Mouse (Mus musculus): ENCODE data around the gene Rbms3. TPM values are rescaled to one million over a fixed set of nuclear protein-coding genes. Genes with fewer than 3 reads are reported as not detected.

The Rbms3 gene
- polyA plus RNA-seq, 1 experiment from 2014 or later = 13.1 TPM

GRCm38 (mm10) chr9:117317251-117317650 is 312.5 kb downstream of the Rbms3 start:
- H3K4me2 ChIP-seq (replicated peaks; ENCODE audit: low read depth) = no peak overlapping the region
- ATAC-seq = no peak
- H3K36me3 ChIP-seq (ENCODE audit: control insufficient read depth, insufficient read depth) = no peaks in the 10 kb centered on the region
- no peak overlapping the region for H3K27ac ChIP-seq (ENCODE audit: low read depth, low read length)
- H3K9ac ChIP-seq (ENCODE audit: low read depth, low read length) = no peak overlapping the region
- 85% methylated on average over 7 of the region's 7 CpGs for WGBS
- H3K4me1 ChIP-seq (replicated peaks; ENCODE audit: control insufficient read depth, insufficient read depth, low read length) = no peaks in the 10 kb centered on the region
- H3K9me3 ChIP-seq (ENCODE audit: control insufficient read depth) = no peaks in the 10 kb centered on the region
- H3K4me3 ChIP-seq (ENCODE audit: low read depth, low read length) = no peak overlapping the region
- H3K27me3 ChIP-seq (replicated peaks; ENCODE audit: control insufficient read depth, insufficient read depth, low read length) = no peaks in the 10 kb centered on the region
- no peak for TF ChIP-seq CTCF (IDR thresholded peaks at IDR 0.05; ENCODE audit: low read depth)

- no peak for TF ChIP-seq CTCF (IDR thresholded peaks at IDR 0.05; ENCODE audit: low read depth)
Observed at GRCm38 (mm10) chr9:117313642-117314041, 316.1 kb downstream of the Rbms3 start.

GRCm38 (mm10) chr9:117309809-117310208 is 319.9 kb downstream of the Rbms3 start:
- TF ChIP-seq CTCF (IDR thresholded peaks at IDR 0.05; ENCODE audit: low read depth) = peak; percentile 34; the same call in 1 of the 2 replicates
- no peaks in the 10 kb centered on the region for H3K36me3 ChIP-seq (ENCODE audit: control insufficient read depth, insufficient read depth)
- no peak overlapping the region for H3K4me2 ChIP-seq (replicated peaks; ENCODE audit: low read depth)
- no peak overlapping the region for H3K27ac ChIP-seq (ENCODE audit: low read depth, low read length)
- no peak overlapping the region for H3K4me3 ChIP-seq (ENCODE audit: low read depth, low read length)
- H3K9ac ChIP-seq (ENCODE audit: low read depth, low read length) = no peak overlapping the region
- H3K27me3 ChIP-seq (replicated peaks; ENCODE audit: control insufficient read depth, insufficient read depth, low read length) = no peaks in the 10 kb centered on the region
- H3K4me1 ChIP-seq (replicated peaks; ENCODE audit: control insufficient read depth, insufficient read depth, low read length) = no peaks in the 10 kb centered on the region
- no peak for ATAC-seq
- no peaks in the 10 kb centered on the region for H3K9me3 ChIP-seq (ENCODE audit: control insufficient read depth)

More at GRCm38 (mm10) chr9:117313642-117314041, 316.1 kb downstream of the Rbms3 start:
- 89% methylated on average over 11 of the region's 11 CpGs for WGBS
- Histone ChIP-seq H3K9ac (ENCODE audit: low read depth, low read length) (no peak overlapping the region), H3K4me1 (replicated peaks; ENCODE audit: control insufficient read depth, insufficient read depth, low read length) (no peaks in the 10 kb centered on the region), H3K4me2 (replicated peaks; ENCODE audit: low read depth) (no peak overlapping the region), H3K27me3 (replicated peaks; ENCODE audit: control insufficient read depth, insufficient read depth, low read length) (no peaks in the 10 kb centered on the region), H3K36me3 (ENCODE audit: control insufficient read depth, insufficient read depth) (no peaks in the 10 kb centered on the region), H3K27ac (ENCODE audit: low read depth, low read length) (no peak overlapping the region), H3K9me3 (ENCODE audit: control insufficient read depth) (no peaks in the 10 kb centered on the region), H3K4me3 (ENCODE audit: low read depth, low read length) (no peak overlapping the region)
- ATAC-seq = no peak

- no peaks in the 10 kb centered on the region for H3K9me3 ChIP-seq (ENCODE audit: control insufficient read depth)
- 81% methylated on average over 7 of the region's 7 CpGs for WGBS
- H3K4me1 ChIP-seq (replicated peaks; ENCODE audit: control insufficient read depth, insufficient read depth, low read length) = no peaks in the 10 kb centered on the region
- no peaks in the 10 kb centered on the region for H3K27me3 ChIP-seq (replicated peaks; ENCODE audit: control insufficient read depth, insufficient read depth, low read length)
- no peak overlapping the region for H3K4me3 ChIP-seq (ENCODE audit: low read depth, low read length)
- H3K4me2 ChIP-seq (replicated peaks; ENCODE audit: low read depth) = no peak overlapping the region
- no peak for TF ChIP-seq CTCF (IDR thresholded peaks at IDR 0.05; ENCODE audit: low read depth)
- no peak overlapping the region for H3K27ac ChIP-seq (ENCODE audit: low read depth, low read length)
- ATAC-seq = no peak
- H3K9ac ChIP-seq (ENCODE audit: low read depth, low read length) = no peak overlapping the region
- H3K36me3 ChIP-seq (ENCODE audit: control insufficient read depth, insufficient read depth) = no peaks in the 10 kb centered on the region
Observed at GRCm38 (mm10) chr9:117298991-117299390, 330.7 kb downstream of the Rbms3 start.

GRCm38 (mm10) chr9:117297662-117298531 is 331.8 kb downstream of the Rbms3 start:
- Histone ChIP-seq H3K4me3 (ENCODE audit: low read depth, low read length) (no peak overlapping the region), H3K9ac (ENCODE audit: low read depth, low read length) (no peak overlapping the region), H3K27ac (ENCODE audit: low read depth, low read length) (no peak overlapping the region), H3K9me3 (ENCODE audit: control insufficient read depth) (no peaks in the 10 kb centered on the region), H3K27me3 (replicated peaks; ENCODE audit: control insufficient read depth, insufficient read depth, low read length) (no peaks in the 10 kb centered on the region), H3K4me1 (replicated peaks; ENCODE audit: control insufficient read depth, insufficient read depth, low read length) (no peaks in the 10 kb centered on the region), H3K36me3 (ENCODE audit: control insufficient read depth, insufficient read depth) (no peaks in the 10 kb centered on the region), H3K4me2 (replicated peaks; ENCODE audit: low read depth) (no peak overlapping the region)
- no peak for ATAC-seq
- 70% methylated on average over 15 of the region's 15 CpGs for WGBS
- no peak for TF ChIP-seq CTCF (IDR thresholded peaks at IDR 0.05; ENCODE audit: low read depth)

- H3K4me1 ChIP-seq (replicated peaks; ENCODE audit: control insufficient read depth, insufficient read depth, low read length) = no peaks in the 10 kb centered on the region
- H3K9me3 ChIP-seq (ENCODE audit: control insufficient read depth) = no peaks in the 10 kb centered on the region
- H3K36me3 ChIP-seq (ENCODE audit: control insufficient read depth, insufficient read depth) = no peaks in the 10 kb centered on the region
- TF ChIP-seq CTCF (IDR thresholded peaks at IDR 0.05; ENCODE audit: low read depth) = no peak
- 79% methylated on average over 15 of the region's 15 CpGs for WGBS
- H3K4me2 ChIP-seq (replicated peaks; ENCODE audit: low read depth) = no peak overlapping the region
- H3K27ac ChIP-seq (ENCODE audit: low read depth, low read length) = no peak overlapping the region
- H3K27me3 ChIP-seq (replicated peaks; ENCODE audit: control insufficient read depth, insufficient read depth, low read length) = no peaks in the 10 kb centered on the region
- no peak overlapping the region for H3K9ac ChIP-seq (ENCODE audit: low read depth, low read length)
- no peak overlapping the region for H3K4me3 ChIP-seq (ENCODE audit: low read depth, low read length)
- ATAC-seq = no peak
Observed at GRCm38 (mm10) chr9:117291066-117291850, 338.5 kb downstream of the Rbms3 start.
